Mouse (Mus musculus) embryonic facial prominence, embryonic 14.5 days (tissue): ENCODE measurements around the gene Fndc7. TPM values are rescaled to one million over a fixed set of nuclear protein-coding genes. Genes with fewer than 3 reads are reported as not detected.
A peak's percentile ranks its signal among the peaks of the same experiment; 100 is the strongest.

ENCODE experiments used
- ATAC-seq: fragments of 200-750 bp; cut with Nextera tagmentation; 2 replicates; pipeline ENCODE4 v1.8.0; 2017; ENCODE audit warnings: low read depth, moderate number of reproducible peaks, moderate TSS enrichment
- DNase-seq: peaks from one replicate; pipeline ENCODE4 v3.0.0-alpha.2; 2015; ENCODE audit warnings: low spot score
- H3K27ac ChIP-seq: fragments of 300-500 bp; sonication (generic); replicated peaks from 2 replicates; pipeline ENCODE4 v1.5.1; 2014; ENCODE audit warnings: low read depth, mild to moderate bottlenecking, low read length, moderate library complexity
- H3K27me3 ChIP-seq: fragments of 300-500 bp; sonication (generic); replicated peaks from 2 replicates; pipeline ENCODE4 v1.6.1; 2014; ENCODE audit warnings: low read length; ENCODE audit not compliant: control insufficient read depth, insufficient read depth
- H3K36me3 ChIP-seq: fragments of 300-500 bp; sonication (generic); 2 replicates; pipeline ENCODE4 v1.6.1; 2014; ENCODE audit warnings: low read length, mixed read lengths; ENCODE audit not compliant: control insufficient read depth, insufficient read depth
- H3K4me1 ChIP-seq: fragments of 300-500 bp; sonication (generic); 2 replicates; pipeline ENCODE4 v1.6.1; 2014; ENCODE audit warnings: antibody characterized with exemption, low read length; ENCODE audit not compliant: control insufficient read depth, insufficient read depth
- H3K4me2 ChIP-seq: fragments of 300-500 bp; sonication (generic); 2 replicates; pipeline ENCODE4 v1.6.1; 2014; ENCODE audit warnings: low read depth, mild to moderate bottlenecking, low read length, moderate library complexity, mixed read lengths
- H3K4me3 ChIP-seq: fragments of 300-500 bp; sonication (generic); 2 replicates; pipeline ENCODE4 v1.5.1; 2014; ENCODE audit warnings: low read depth, mild to moderate bottlenecking, low read length
- H3K9ac ChIP-seq: fragments of 300-500 bp; sonication (generic); 2 replicates; pipeline ENCODE4 v1.6.1; 2014; ENCODE audit warnings: low read depth, mild to moderate bottlenecking, low read length, moderate library complexity, mixed read lengths
- H3K9me3 ChIP-seq: fragments of 300-500 bp; sonication (generic); 2 replicates; pipeline ENCODE4 v1.6.1; 2016; ENCODE audit warnings: low read length; ENCODE audit not compliant: control insufficient read depth
- WGBS: fragments of 180-500 bp; shearing (Covaris S2); extraction: QIAGEN DNeasy Blood & Tissue Kit; methylation state at CpG from one replicate; pipeline ENCODE4 v1.1.7; 2014; 5-methylcytosine and 5-hydroxymethylcytosine counted together
- polyA plus RNA-seq: library from polyadenylated mRNA; unstranded; fragments of >200 nt; fragmentation: Nextera tagmentation; extraction: Ambion mirVana; gene quantifications from 2 replicates; pipeline ENCODE4 v1.2.1, GENCODE M21; 2014

Fndc7 gene
- polyA plus RNA-seq, 1 experiment from 2014 or later, result 0.18 TPM

- 70% methylated on average over 5 of the region's 5 CpGs for WGBS
- Histone ChIP-seq H3K4me3 (no peak overlapping the region), H3K9me3 (peaks cover 6% of the 10 kb centered on the region; the same call in 1 of the 2 replicates), H3K27me3 (no peaks in the 10 kb centered on the region), H3K36me3 (peaks cover 53% of the 10 kb centered on the region), H3K4me2 (no peak overlapping the region), H3K4me1 (no peaks in the 10 kb centered on the region), H3K27ac (no peak overlapping the region), H3K9ac (no peak overlapping the region)
- DNase-seq, result no peak
- no peak for ATAC-seq
These were observed 10.9 kb upstream of the Fndc7 start for GRCm38 (mm10) chr3:108900681-108901080.

- Histone ChIP-seq H3K4me3 (no peak overlapping the region), H3K9ac (no peak overlapping the region), H3K4me2 (no peak overlapping the region), H3K27me3 (no peaks in the 10 kb centered on the region), H3K27ac (no peak overlapping the region), H3K4me1 (no peaks in the 10 kb centered on the region), H3K9me3 (peaks cover 6% of the 10 kb centered on the region; the same call in 1 of the 2 replicates), H3K36me3 (peaks cover 48% of the 10 kb centered on the region)
- DNase-seq (no peak), ATAC-seq (no peak)
- 80% methylated on average over 3 of the region's 3 CpGs for WGBS
These were observed 10.3 kb upstream of the Fndc7 start for GRCm38 (mm10) chr3:108900147-108900546.

- DNase-seq (no peak), ATAC-seq (no peak)
- no peaks in the 10 kb centered on the region for H3K27me3 ChIP-seq
- no peak overlapping the region for H3K4me2 ChIP-seq
- peaks cover 6% of the 10 kb centered on the region; the same call in 1 of the 2 replicates for H3K9me3 ChIP-seq
- no peaks in the 10 kb centered on the region for H3K4me1 ChIP-seq
- no peak overlapping the region for H3K4me3 ChIP-seq
- no peak overlapping the region for H3K27ac ChIP-seq
- 87% methylated on average over 4 of the region's 4 CpGs for WGBS
- peaks cover 33% of the 10 kb centered on the region for H3K36me3 ChIP-seq
- H3K9ac ChIP-seq, result no peak overlapping the region
These were observed 8.8 kb upstream of the Fndc7 start for GRCm38 (mm10) chr3:108898640-108899039.

- Histone ChIP-seq H3K4me3 (no peak overlapping the region), H3K27ac (no peak overlapping the region), H3K4me2 (no peak overlapping the region), H3K27me3 (no peaks in the 10 kb centered on the region), H3K36me3 (no peaks in the 10 kb centered on the region), H3K9ac (no peak overlapping the region), H3K9me3 (no peaks in the 10 kb centered on the region), H3K4me1 (no peaks in the 10 kb centered on the region)
- DNase-seq (no peak), ATAC-seq (no peak)
- WGBS, result 64% methylated on average over 4 of the region's 4 CpGs
These were observed 3.1 kb upstream of the Fndc7 start for GRCm38 (mm10) chr3:108892914-108893313.

- no peak for ATAC-seq
These were observed 2.3 kb upstream of the Fndc7 start for GRCm38 (mm10) chr3:108892080-108892479.

GRCm38 (mm10) chr3:108887618-108887975 is 2.2 kb downstream of the Fndc7 start:
- Histone ChIP-seq H3K4me3 (no peak overlapping the region), H3K27me3 (no peaks in the 10 kb centered on the region), H3K36me3 (no peaks in the 10 kb centered on the region), H3K9ac (no peak overlapping the region), H3K4me1 (peaks cover 8% of the 10 kb centered on the region; the same call in 1 of the 2 replicates), H3K27ac (no peak overlapping the region), H3K4me2 (no peak overlapping the region), H3K9me3 (no peaks in the 10 kb centered on the region)
- DNase-seq, result no peak
- ATAC-seq, result no peak
- WGBS, result 91% methylated on average over 3 of the region's 3 CpGs

More at GRCm38 (mm10) chr3:108892080-108892479, 2.3 kb upstream of the Fndc7 start:
- Histone ChIP-seq H3K27me3 (no peaks in the 10 kb centered on the region), H3K4me2 (no peak overlapping the region), H3K36me3 (no peaks in the 10 kb centered on the region), H3K4me1 (no peaks in the 10 kb centered on the region), H3K9ac (no peak overlapping the region), H3K9me3 (no peaks in the 10 kb centered on the region), H3K27ac (no peak overlapping the region), H3K4me3 (no peak overlapping the region)
- WGBS, result 72% methylated on average over 1 of the region's 1 CpGs
- no peak for DNase-seq

GRCm38 (mm10) chr3:108886934-108887617 is 2.7 kb downstream of the Fndc7 start:
- WGBS, result 70% methylated on average over 12 of the region's 12 CpGs
- Histone ChIP-seq H3K27me3 (no peaks in the 10 kb centered on the region), H3K9me3 (no peaks in the 10 kb centered on the region), H3K9ac (no peak overlapping the region), H3K4me1 (peaks cover 8% of the 10 kb centered on the region; the same call in 1 of the 2 replicates), H3K36me3 (no peaks in the 10 kb centered on the region), H3K4me3 (no peak overlapping the region), H3K4me2 (no peak overlapping the region), H3K27ac (no peak overlapping the region)
- DNase-seq, result no peak
- no peak for ATAC-seq

GRCm38 (mm10) chr3:108885686-108886530 is 3.9 kb downstream of the Fndc7 start:
- ATAC-seq (peak; percentile 27; the same call in 1 of the 2 replicates), DNase-seq (no peak)
- H3K4me3 ChIP-seq, result no peak overlapping the region
- peaks cover 13% of the 10 kb centered on the region; the same call in 1 of the 2 replicates for H3K4me1 ChIP-seq
- H3K4me2 ChIP-seq, result no peak overlapping the region
- H3K9ac ChIP-seq, result no peak overlapping the region
- no peaks in the 10 kb centered on the region for H3K9me3 ChIP-seq
- no peaks in the 10 kb centered on the region for H3K36me3 ChIP-seq
- H3K27me3 ChIP-seq, result no peaks in the 10 kb centered on the region
- H3K27ac ChIP-seq, result no peak overlapping the region; the same call in 1 of the 2 replicates
- 53% methylated on average over 9 of the region's 9 CpGs for WGBS
